Mouse (Mus musculus): ENCODE results near the gene Eps15.

DNA sequence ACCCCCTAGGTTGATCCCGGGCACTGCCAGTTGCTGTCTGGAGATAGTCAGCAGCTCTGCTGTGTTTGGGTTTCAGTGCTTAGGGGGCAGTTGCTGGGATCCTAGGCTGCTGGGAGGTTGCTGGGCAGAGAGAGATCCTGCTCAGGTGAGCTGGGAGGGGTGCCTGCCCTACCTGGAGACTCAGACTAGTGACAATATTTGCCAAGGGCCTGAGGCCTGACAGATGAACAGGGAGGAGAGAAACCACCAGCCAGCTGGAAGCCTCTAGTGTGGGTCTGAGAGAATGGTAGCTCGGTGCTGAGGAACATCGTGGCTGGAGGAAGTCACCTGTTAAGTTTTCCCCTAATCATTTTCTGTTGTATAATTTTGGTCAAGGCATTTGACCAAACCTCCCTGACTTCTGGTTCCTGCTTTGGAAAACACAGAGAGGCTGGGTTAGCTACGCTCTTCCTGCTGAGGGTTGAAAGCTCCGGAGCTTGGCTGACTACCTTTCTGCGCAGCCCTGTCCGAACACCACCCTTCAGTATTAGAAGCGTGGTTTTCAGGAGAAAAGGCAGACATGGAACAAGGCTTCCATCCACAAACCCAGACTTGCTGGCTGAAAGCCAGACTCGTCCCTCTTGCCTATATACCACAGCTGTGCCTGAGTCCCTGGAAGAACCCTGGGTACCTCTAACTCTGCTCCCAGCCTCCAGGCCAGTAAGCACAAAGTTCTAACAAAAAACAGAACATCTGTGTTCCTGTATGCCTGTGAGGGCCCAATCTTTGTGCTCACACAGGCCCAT lies 127.8 kb downstream of the Eps15 start:
- TF ChIP-seq CTCF (IDR thresholded peaks at IDR 0.05; ENCODE audit: low read depth) (no peak), EP300 (IDR thresholded peaks at IDR 0.05; ENCODE audit: low read depth) (no peak)

Data from liver, postnatal 0 days (tissue).